Comparison of ENCODE assay signal across 21 mouse cellular contexts in the genomic region with DNA sequence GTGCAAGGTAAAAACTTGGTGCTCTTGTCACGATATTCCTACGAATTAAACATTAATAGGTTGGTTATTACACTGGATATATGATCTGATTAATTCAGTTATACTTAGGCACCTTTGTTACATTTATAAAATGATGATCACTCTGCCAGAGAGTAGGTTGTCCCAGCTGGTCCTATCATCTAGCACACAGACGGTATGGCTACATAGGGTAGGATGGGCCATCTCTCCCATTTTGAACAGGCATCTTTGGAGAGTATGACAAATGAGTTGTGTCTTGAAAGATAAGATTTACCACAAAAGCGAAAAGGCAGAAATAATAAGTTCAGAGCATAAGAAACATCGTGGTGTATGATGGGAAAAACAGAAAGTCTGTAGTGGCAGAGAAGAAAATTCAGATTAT. TPM values are rescaled to one million over a fixed set of nuclear protein-coding genes. Genes with fewer than 3 reads are reported as not detected.
DNase-seq lines count a peak whose midpoint lies in the region; ATAC-seq lines count a peak whose summit lies in the region.
"Had no signal": no experiment of that assay in that cellular context is flagged by ENCODE, and none has a peak within 500 bp of the region (broad histone marks: within the 10 kb centered on the region; RNA-seq: fewer than 3 reads in every experiment).

No protein-coding gene starts in this region.

- ATAC-seq in common myeloid progenitor, adult 5-6 weeks (replicated peaks; ENCODE audit: low read depth, poor library complexity, severe bottlenecking), result peak; percentile 45; the same call in 1 of the 2 replicates
- ATAC-seq in megakaryocyte progenitor cell, adult 5-6 weeks (replicated peaks; ENCODE audit: poor library complexity), result peak; percentile 95
- ATAC-seq in megakaryocyte-erythroid progenitor cell, adult 5-6 weeks (replicated peaks; ENCODE audit: low FRiP score, low TSS enrichment, poor library complexity, severe bottlenecking), result peak; percentile 84
- ATAC-seq: activated CD4-positive, CD25-positive, alpha-beta regulatory T cell, adult 4 months; CD4-positive, CD25-positive, alpha-beta regulatory T cell, adult 4 months; Patski had no signal

- no peak for DNase-seq in gastrocnemius, postnatal 14 days
- DNase-seq in left cerebral cortex, postnatal 10 days (ENCODE audit: extremely low spot score in 1 of 2, low spot score in 2 of 2), result no peak
- DNase-seq in gastrocnemius, postnatal 4 days (ENCODE audit: low spot score in 2 of 2), result no peak
- DNase-seq: adrenal gland, adult 2 months; adrenal gland, adult 8-10 months; adrenal gland, postnatal 10 days; adrenal gland, postnatal 14 days; adrenal gland, postnatal 25 days; adrenal gland, postnatal 36 days; B cell, adult 2 months; cerebellum, adult 11 months; cerebellum, adult 11-12 months; cerebellum, adult 18-20 months had no signal

- intact Hi-C loops in gastrocnemius, postnatal 14 days (cut with DNase I; ENCODE audit: low total_unique reads), result no loop called here
- intact Hi-C loops in left cerebral cortex, postnatal 10 days (cut with DNase I), result no loop called here

RNA-seq across cellular contexts. Expression of a gene that starts 32.6 kb away (rescaled TPM):
- 260 and 320 TPM in 2 replicates for total RNA-seq in common myeloid progenitor, adult 5-6 weeks (2017)
- total RNA-seq in megakaryocyte progenitor cell, adult 5-6 weeks (2015), result 129 and 132 TPM in 2 replicates
- total RNA-seq in megakaryocyte progenitor cell, adult 5-6 weeks (2017), result 170 and 218 TPM in 2 replicates
- 238 and 273 TPM in 2 replicates for total RNA-seq in megakaryocyte-erythroid progenitor cell, adult 5-6 weeks (2014; fragmentation: Nextera tagmentation)
- 392 and 407 TPM in 2 replicates for total RNA-seq in megakaryocyte-erythroid progenitor cell, adult 5-6 weeks (2017)
- total RNA-seq in gastrocnemius, postnatal 14 days (2021), result 100 to 1,000 TPM; 145 to 155 TPM
- 100 to 1,000 TPM; 116 to 122 TPM for total RNA-seq in left cerebral cortex, postnatal 10 days (2021)
- total RNA-seq in gastrocnemius, postnatal 4 days (2021), result 100 to 1,000 TPM; 115 to 138 TPM

RNA-seq across cellular contexts. Expression of a gene that starts 34.4 kb away (rescaled TPM):
- total RNA-seq in common myeloid progenitor, adult 5-6 weeks (2017), result not detected in 2 replicates
- not detected in 2 replicates for total RNA-seq in megakaryocyte progenitor cell, adult 5-6 weeks (2015)
- total RNA-seq in megakaryocyte progenitor cell, adult 5-6 weeks (2017), result not detected in 2 replicates
- not detected in 2 replicates for total RNA-seq in megakaryocyte-erythroid progenitor cell, adult 5-6 weeks (2014; fragmentation: Nextera tagmentation)
- total RNA-seq in megakaryocyte-erythroid progenitor cell, adult 5-6 weeks (2017), result not detected in 2 replicates
- total RNA-seq in gastrocnemius, postnatal 14 days (2021), result under 1 TPM in 1 of 2 experiments, not detected in 1; 0.12 TPM
- 10 to 100 TPM; 93.2 to 99.7 TPM for total RNA-seq in left cerebral cortex, postnatal 10 days (2021)
- total RNA-seq in gastrocnemius, postnatal 4 days (2021), result under 1 TPM in 1 of 2 experiments, not detected in 1; 0.13 TPM
- total RNA-seq: CH12.LX, MEL had no signal

Comparison
In these comparisons a context has a peak if more than half of its experiments do, and no peak if none do; other contexts are left out.
1. ATAC-seq: peak in every context shown above with its lines; median percentile 95 in megakaryocyte progenitor cell, adult 5-6 weeks; 84 in megakaryocyte-erythroid progenitor cell, adult 5-6 weeks; 45 in common myeloid progenitor, adult 5-6 weeks.
2. RNA of a gene that starts 34.4 kb away (total RNA-seq): 93.2 to 99.7 TPM in left cerebral cortex, postnatal 10 days; 0.13 TPM in gastrocnemius, postnatal 4 days, 0.12 TPM in gastrocnemius, postnatal 14 days, not detected in common myeloid progenitor, adult 5-6 weeks, not detected in megakaryocyte progenitor cell, adult 5-6 weeks and not detected in megakaryocyte-erythroid progenitor cell, adult 5-6 weeks; every median in the first group is over 10 times any median in the second.